Comparison of ENCODE assay signal across 8 mouse cellular contexts in the genomic region with DNA sequence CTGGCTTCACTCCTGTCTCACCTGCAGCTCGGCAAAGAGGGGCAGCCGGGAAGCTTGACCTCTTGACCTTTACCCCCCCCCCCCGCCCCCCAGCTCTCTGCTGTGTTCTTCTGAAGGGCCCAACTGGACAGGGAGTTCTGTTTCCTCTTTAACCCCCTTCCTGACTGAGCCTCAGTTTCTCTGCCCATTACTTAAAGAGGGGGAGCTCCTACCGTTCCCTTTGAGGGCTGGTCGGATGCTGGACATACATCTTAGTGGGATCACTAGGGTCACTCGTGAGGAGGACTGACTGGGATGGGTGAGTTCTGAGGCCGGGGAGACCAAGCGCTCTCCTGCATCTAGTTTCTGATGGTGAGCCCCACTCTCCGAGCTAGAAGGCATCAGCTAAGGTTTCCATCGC. TPM values are rescaled to one million over a fixed set of nuclear protein-coding genes. Genes with fewer than 3 reads are reported as not detected.
DNase-seq lines count a peak whose midpoint lies in the region; ATAC-seq and TF ChIP-seq lines count a peak whose summit lies in the region.

A gene (plus strand): TSS at position 301 of the 400 bp plus-strand sequence.

- ATAC-seq in heart, embryonic 12.5 days (ENCODE audit: insufficient number of reproducible peaks, low FRiP score): no peak
- ATAC-seq in forebrain, embryonic 15.5 days (replicated peaks): no peak
- ATAC-seq in liver, embryonic 16.5 days (ENCODE audit: low read depth): no peak
- no peak for ATAC-seq in cerebellum, adult (ENCODE audit: insufficient number of reproducible peaks, low FRiP score, low TSS enrichment)
- ATAC-seq in activated CD4-positive, CD25-positive, alpha-beta regulatory T cell, adult 4 months: no peak

- no peak for TF ChIP-seq EP300 in ES-Bruce4 (IDR thresholded peaks at IDR 0.05; ENCODE audit: insufficient read depth, low read depth, low read length)

- H3K27me3 ChIP-seq in heart, embryonic 12.5 days (replicated peaks): peaks cover 58% of the 10 kb centered on the region
- H3K27me3 ChIP-seq in ES-Bruce4 (ENCODE audit: control insufficient read depth, insufficient read depth, low read length, poor library complexity, severe bottlenecking): no peaks in the 10 kb centered on the region
- peaks cover 7% of the 10 kb centered on the region; the same call in 1 of the 2 replicates for H3K27me3 ChIP-seq in forebrain, embryonic 15.5 days
- peaks cover 41% of the 10 kb centered on the region for H3K27me3 ChIP-seq in liver, embryonic 16.5 days (ENCODE audit: control insufficient read depth, insufficient read depth, low read depth, low read length)

- H3K36me3 ChIP-seq in heart, embryonic 12.5 days: no peaks in the 10 kb centered on the region
- H3K36me3 ChIP-seq in ES-Bruce4 (ENCODE audit: control insufficient read depth, insufficient read depth, low read length, poor library complexity, severe bottlenecking): no peaks in the 10 kb centered on the region
- no peaks in the 10 kb centered on the region for H3K36me3 ChIP-seq in forebrain, embryonic 15.5 days
- no peaks in the 10 kb centered on the region for H3K36me3 ChIP-seq in liver, embryonic 16.5 days (ENCODE audit: control insufficient read depth, insufficient read depth)

- no peak for TF ChIP-seq POLR2A in ES-Bruce4 (IDR thresholded peaks at IDR 0.05; ENCODE audit: insufficient read depth, low read length)

- peak within 1 kb of the TSS; percentile 91 for H3K4me2 ChIP-seq in heart, embryonic 12.5 days
- peak within 1 kb of the TSS; percentile 99 for H3K4me2 ChIP-seq in forebrain, embryonic 15.5 days (replicated peaks)
- peak within 1 kb of the TSS; percentile 52 for H3K4me2 ChIP-seq in liver, embryonic 16.5 days (ENCODE audit: low read depth, low read length)

- H3K4me3 ChIP-seq in heart, embryonic 12.5 days: peak within 1 kb of the TSS; percentile 50
- H3K4me3 ChIP-seq in ES-Bruce4 (ENCODE audit: low read depth, low read length): peak within 1 kb of the TSS; percentile 41
- peak within 1 kb of the TSS; percentile 71 for H3K4me3 ChIP-seq in forebrain, embryonic 15.5 days
- peak within 1 kb of the TSS; percentile 45 for H3K4me3 ChIP-seq in liver, embryonic 16.5 days (ENCODE audit: low read depth, low read length)

- H3K9me3 ChIP-seq in heart, embryonic 12.5 days (replicated peaks): no peaks in the 10 kb centered on the region
- no peaks in the 10 kb centered on the region for H3K9me3 ChIP-seq in ES-Bruce4 (replicated peaks; ENCODE audit: control insufficient read depth, insufficient read depth, low read length, poor library complexity, severe bottlenecking)
- no peaks in the 10 kb centered on the region for H3K9me3 ChIP-seq in forebrain, embryonic 15.5 days
- H3K9me3 ChIP-seq in liver, embryonic 16.5 days (replicated peaks; ENCODE audit: control insufficient read depth, low read length): no peaks in the 10 kb centered on the region

- 4% methylated on average over 10 of the region's 10 CpGs for WGBS in heart, embryonic 12.5 days
- WGBS in forebrain, embryonic 15.5 days: 2% methylated on average over 10 of the region's 10 CpGs
- WGBS in liver, embryonic 16.5 days (ENCODE audit: insufficient replicate concordance): 16% methylated on average over 9 of the region's 10 CpGs

- no peak for TF ChIP-seq CTCF in ES-Bruce4 (IDR thresholded peaks at IDR 0.05; ENCODE audit: low read depth, low read length)

- no peak for DNase-seq in heart, adult 8-10 months (ENCODE audit: low spot score)
- DNase-seq in frontal cortex, postnatal 14 days (ENCODE audit: low spot score in 2 of 2): no peak

- H3K9ac ChIP-seq in heart, embryonic 12.5 days: peak within 1 kb of the TSS; percentile 66
- peak within 1 kb of the TSS; percentile 17; the same call in 1 of the 2 replicates for H3K9ac ChIP-seq in ES-Bruce4 (ENCODE audit: low read depth, poor library complexity, severe bottlenecking)
- H3K9ac ChIP-seq in forebrain, embryonic 15.5 days (replicated peaks): peak within 1 kb of the TSS; percentile 87
- 0 out of 2 replicates have a peak within 1 kb of the TSS, but pooled peaks have one; percentile 17 for H3K9ac ChIP-seq in liver, embryonic 16.5 days (ENCODE audit: low read depth, low read length)

- H3K4me1 ChIP-seq in heart, embryonic 12.5 days (replicated peaks): peaks cover 46% of the 10 kb centered on the region
- H3K4me1 ChIP-seq in ES-Bruce4 (ENCODE audit: control insufficient read depth, insufficient read depth, low read length): no peaks in the 10 kb centered on the region
- H3K4me1 ChIP-seq in forebrain, embryonic 15.5 days: peaks cover 59% of the 10 kb centered on the region
- peaks cover 14% of the 10 kb centered on the region for H3K4me1 ChIP-seq in liver, embryonic 16.5 days (ENCODE audit: control insufficient read depth, low read depth, low read length)

- H3K27ac ChIP-seq in heart, embryonic 12.5 days (ENCODE audit: poor library complexity, severe bottlenecking): no peak within 1 kb of the TSS
- no peak within 1 kb of the TSS for H3K27ac ChIP-seq in ES-Bruce4 (ENCODE audit: insufficient read depth, low read length)
- H3K27ac ChIP-seq in forebrain, embryonic 15.5 days (replicated peaks): peak within 1 kb of the TSS; percentile 27; the same call in 1 of the 2 replicates
- no peak within 1 kb of the TSS for H3K27ac ChIP-seq in liver, embryonic 16.5 days (ENCODE audit: low read length)

RNA-seq across cellular contexts. Expression of the gene that starts here (rescaled TPM):
- polyA plus RNA-seq in heart, embryonic 12.5 days (2016; fragmentation: Nextera tagmentation; extraction: Ambion mirVana): 0.73 TPM in 1 of 2 replicates, not detected in the other
- 1 to 10 TPM; 1.4 to 2.0 (median 1.8) TPM for total RNA-seq in heart, adult 8-10 months (2022)
- polyA plus RNA-seq in ES-Bruce4 (2011; ENCODE audit: insufficient read depth, insufficient read length, low read depth, missing spikeins): not detected in 2 replicates
- polyA plus RNA-seq in forebrain, embryonic 15.5 days (2015; fragmentation: Nextera tagmentation; extraction: Ambion mirVana): 2.0 and 2.4 TPM in 2 replicates
- polyA plus RNA-seq in liver, embryonic 16.5 days (2015; fragmentation: Nextera tagmentation; extraction: Ambion mirVana): 0.12 TPM in 1 of 2 replicates, not detected in the other
- polyA plus RNA-seq in activated CD4-positive, CD25-positive, alpha-beta regulatory T cell, adult 4 months (2017; shearing (Covaris generic)): not detected

Comparison
In these comparisons a context has a peak if more than half of its experiments do, and no peak if none do; other contexts are left out.
1. H3K9ac ChIP-seq: peak in every context shown above with its lines; median percentile 87 in forebrain, embryonic 15.5 days; 66 in heart, embryonic 12.5 days; 17 in ES-Bruce4; 17 in liver, embryonic 16.5 days.